Mouse (Mus musculus) liver, embryonic 12.5 days (tissue): ENCODE data around the gene Atp6v1g2. TPM values are rescaled to one million over a fixed set of nuclear protein-coding genes. Genes with fewer than 3 reads are reported as not detected.
A peak's percentile ranks its signal among the peaks of the same experiment; 100 is the strongest.

Experiments used
- ATAC-seq: fragments of 200-750 bp; cut with Nextera tagmentation; 2 replicates; pipeline ENCODE4 v1.8.0; 2017; ENCODE audit warnings: moderate number of reproducible peaks, mild to moderate bottlenecking, moderate library complexity
- H3K27ac ChIP-seq: fragments of 300-500 bp; sonication (generic); 2 replicates; pipeline ENCODE4 v1.5.1; 2016; ENCODE audit warnings: mild to moderate bottlenecking
- H3K27me3 ChIP-seq: fragments of 300-500 bp; sonication (generic); replicated peaks from 2 replicates; pipeline ENCODE4 v1.6.1; 2016; ENCODE audit warnings: mild to moderate bottlenecking, moderate library complexity
- H3K36me3 ChIP-seq: fragments of 300-500 bp; sonication (generic); 2 replicates; pipeline ENCODE4 v1.6.1; 2016; ENCODE audit warnings: mild to moderate bottlenecking, moderate library complexity
- H3K4me1 ChIP-seq: fragments of 300-500 bp; sonication (generic); 2 replicates; pipeline ENCODE4 v1.6.1; 2016
- H3K4me2 ChIP-seq: fragments of 300-500 bp; sonication (generic); 2 replicates; pipeline ENCODE4 v1.6.1; 2016; ENCODE audit warnings: mild to moderate bottlenecking, moderate library complexity
- H3K4me3 ChIP-seq: fragments of 300-500 bp; sonication (generic); 2 replicates; pipeline ENCODE4 v1.5.1; 2016; ENCODE audit warnings: mild to moderate bottlenecking, moderate library complexity
- H3K9ac ChIP-seq: fragments of 300-500 bp; sonication (generic); 2 replicates; pipeline ENCODE4 v1.6.1; 2016; ENCODE audit warnings: mild to moderate bottlenecking, moderate library complexity
- H3K9me3 ChIP-seq: fragments of 300-500 bp; sonication (generic); replicated peaks from 2 replicates; pipeline ENCODE4 v1.6.1; 2016; ENCODE audit warnings: mild to moderate bottlenecking, moderate library complexity
- WGBS: fragments of 180-500 bp; shearing (Covaris S2); methylation state at CpG from one replicate; pipeline ENCODE4 v1.1.7; 2016; ENCODE audit not compliant: insufficient replicate concordance; 5-methylcytosine and 5-hydroxymethylcytosine counted together
- polyA plus RNA-seq: library from polyadenylated mRNA; unstranded; fragments of >200 nt; fragmentation: Nextera tagmentation; extraction: Ambion mirVana; gene quantifications from 2 replicates; pipeline ENCODE4 v1.2.1, GENCODE M21; 2016

The Atp6v1g2 gene
- polyA plus RNA-seq, 1 experiment from 2014 or later: 1.3 TPM

DNA sequence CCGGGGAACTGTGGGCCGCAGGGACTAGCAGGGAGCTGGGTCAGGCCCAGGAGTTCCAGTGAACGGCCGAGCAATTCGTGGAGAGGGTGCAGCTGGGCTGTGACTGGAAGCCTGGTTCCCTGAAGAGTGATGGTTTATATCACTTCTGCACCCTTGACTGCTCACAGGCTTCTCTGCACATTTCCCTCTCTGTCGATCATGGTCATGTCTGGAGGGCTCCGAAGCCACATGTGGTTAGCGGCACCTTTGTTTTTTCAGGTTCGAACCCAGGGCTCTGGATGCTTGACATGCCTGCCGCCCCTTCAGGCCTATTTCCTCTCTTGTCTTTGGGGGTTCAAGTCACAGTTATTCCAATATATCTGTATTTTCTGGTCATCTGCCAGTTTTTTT is 28.1 kb upstream of the Atp6v1g2 start:
- WGBS: 49% methylated on average over 10 of the region's 10 CpGs
- 0 out of 2 replicates have a peak, but pooled peaks cover 9% of the 10 kb centered on the region for H3K4me1 ChIP-seq
- H3K27me3 ChIP-seq: peaks cover 56% of the 10 kb centered on the region
- no peak overlapping the region for H3K27ac ChIP-seq
- no peak overlapping the region for H3K4me3 ChIP-seq
- H3K9ac ChIP-seq: no peak overlapping the region
- no peak overlapping the region for H3K4me2 ChIP-seq
- ATAC-seq: no peak
- H3K36me3 ChIP-seq: no peaks in the 10 kb centered on the region
- H3K9me3 ChIP-seq: no peaks in the 10 kb centered on the region

GRCm38 (mm10) chr17:35209785-35210535 is 23.5 kb upstream of the Atp6v1g2 start:
- H3K9ac ChIP-seq: no peak overlapping the region
- H3K27ac ChIP-seq: no peak overlapping the region
- H3K36me3 ChIP-seq: no peaks in the 10 kb centered on the region
- ATAC-seq: no peak
- no peak overlapping the region for H3K4me2 ChIP-seq
- H3K9me3 ChIP-seq: no peaks in the 10 kb centered on the region
- H3K27me3 ChIP-seq: peaks cover 23% of the 10 kb centered on the region
- 45% methylated on average over 12 of the region's 12 CpGs for WGBS
- no peak overlapping the region for H3K4me3 ChIP-seq
- H3K4me1 ChIP-seq: 0 out of 2 replicates have a peak, but pooled peaks cover 6% of the 10 kb centered on the region

- 0 out of 2 replicates have a peak, but pooled peaks cover 7% of the 10 kb centered on the region for H3K4me1 ChIP-seq
- no peak overlapping the region for H3K4me3 ChIP-seq
- peaks cover 19% of the 10 kb centered on the region; the same call in 1 of the 2 replicates for H3K27me3 ChIP-seq
- 58% methylated on average over 3 of the region's 3 CpGs for WGBS
- ATAC-seq: no peak
- H3K36me3 ChIP-seq: no peaks in the 10 kb centered on the region
- no peak overlapping the region for H3K27ac ChIP-seq
- H3K4me2 ChIP-seq: no peak overlapping the region
- H3K9me3 ChIP-seq: no peaks in the 10 kb centered on the region
- H3K9ac ChIP-seq: no peak overlapping the region
Measured at GRCm38 (mm10) chr17:35210593-35210992, 22.9 kb upstream of the Atp6v1g2 start.

DNA sequence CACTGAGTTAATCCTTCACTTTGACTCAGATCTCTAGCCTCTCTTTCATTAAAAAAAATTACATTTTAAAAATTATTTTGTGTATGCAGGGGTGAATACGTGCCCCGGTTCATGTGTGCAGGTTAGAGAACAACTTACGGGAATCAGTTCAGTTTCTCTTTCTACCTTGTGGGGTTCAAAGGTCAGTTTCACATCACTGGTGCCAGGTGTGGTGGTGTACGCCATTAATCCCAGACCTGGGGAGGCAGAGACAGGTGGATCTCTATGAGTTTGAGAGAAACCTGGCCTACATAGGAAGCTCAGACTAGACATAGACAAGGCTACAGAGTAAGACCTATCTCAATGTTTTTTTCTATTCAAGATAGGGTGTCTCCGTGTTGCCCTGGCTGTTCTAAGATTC is 20.4 kb upstream of the Atp6v1g2 start:
- no peak for ATAC-seq
- Histone ChIP-seq H3K4me2 (no peak overlapping the region), H3K9me3 (no peaks in the 10 kb centered on the region), H3K27me3 (peaks cover 19% of the 10 kb centered on the region; the same call in 1 of the 2 replicates), H3K27ac (no peak overlapping the region), H3K9ac (no peak overlapping the region), H3K4me3 (no peak overlapping the region), H3K4me1 (0 out of 2 replicates have a peak, but pooled peaks cover 7% of the 10 kb centered on the region), H3K36me3 (no peaks in the 10 kb centered on the region)
- WGBS: 73% methylated on average over 5 of the region's 5 CpGs

DNA sequence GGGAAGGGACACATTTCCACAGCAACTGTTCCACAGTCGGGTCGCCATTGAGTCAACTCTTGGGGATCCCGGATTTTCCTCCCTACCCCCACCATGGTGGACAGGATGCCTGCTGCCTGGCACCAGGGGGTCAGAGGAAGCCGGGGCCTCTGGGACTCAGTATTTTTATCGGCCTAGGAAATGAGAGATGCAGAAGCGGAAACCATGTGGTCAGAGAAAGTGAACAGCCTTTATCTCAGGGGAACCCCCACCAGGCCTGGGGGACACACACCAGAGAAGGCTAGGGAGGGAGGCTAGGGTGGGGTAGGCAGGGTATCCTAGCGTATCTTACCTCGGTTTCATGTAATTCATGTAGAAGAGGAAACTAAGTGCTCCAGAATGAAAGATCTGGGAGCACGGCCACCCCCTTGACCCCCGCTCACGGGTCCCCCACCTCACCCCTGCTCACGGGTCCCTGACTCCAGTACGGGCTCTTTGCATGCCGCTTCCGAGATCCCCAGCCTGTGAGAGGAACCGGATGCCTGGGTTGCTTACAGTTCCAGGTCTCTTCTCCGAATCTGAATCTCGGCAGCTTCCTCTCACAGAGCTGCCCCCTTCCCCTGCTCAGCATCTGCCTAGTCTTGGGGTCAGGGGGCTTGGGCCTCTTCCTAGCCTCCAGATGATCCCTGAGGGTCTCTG is 14.8 kb upstream of the Atp6v1g2 start:
- Histone ChIP-seq H3K27me3 (0 out of 2 replicates have a peak, but pooled peaks cover 12% of the 10 kb centered on the region), H3K36me3 (peaks cover 32% of the 10 kb centered on the region), H3K9ac (no peak overlapping the region), H3K27ac (peak overlapping the region; percentile 62; the same call in 1 of the 2 replicates), H3K9me3 (no peaks in the 10 kb centered on the region), H3K4me3 (no peak overlapping the region), H3K4me1 (peaks cover 43% of the 10 kb centered on the region), H3K4me2 (peak overlapping the region; percentile 26)
- 15% methylated on average over 18 of the region's 18 CpGs for WGBS
- ATAC-seq: peak; percentile 32

GRCm38 (mm10) chr17:35219601-35220041 is 13.8 kb upstream of the Atp6v1g2 start:
- Histone ChIP-seq H3K9ac (no peak overlapping the region), H3K27me3 (0 out of 2 replicates have a peak, but pooled peaks cover 5% of the 10 kb centered on the region), H3K4me2 (no peak overlapping the region), H3K36me3 (peaks cover 35% of the 10 kb centered on the region), H3K9me3 (no peaks in the 10 kb centered on the region), H3K4me3 (no peak overlapping the region), H3K4me1 (peaks cover 40% of the 10 kb centered on the region), H3K27ac (peak overlapping the region; percentile 4; the same call in 1 of the 2 replicates)
- WGBS: 16% methylated on average over 6 of the region's 6 CpGs
- no peak for ATAC-seq

DNA sequence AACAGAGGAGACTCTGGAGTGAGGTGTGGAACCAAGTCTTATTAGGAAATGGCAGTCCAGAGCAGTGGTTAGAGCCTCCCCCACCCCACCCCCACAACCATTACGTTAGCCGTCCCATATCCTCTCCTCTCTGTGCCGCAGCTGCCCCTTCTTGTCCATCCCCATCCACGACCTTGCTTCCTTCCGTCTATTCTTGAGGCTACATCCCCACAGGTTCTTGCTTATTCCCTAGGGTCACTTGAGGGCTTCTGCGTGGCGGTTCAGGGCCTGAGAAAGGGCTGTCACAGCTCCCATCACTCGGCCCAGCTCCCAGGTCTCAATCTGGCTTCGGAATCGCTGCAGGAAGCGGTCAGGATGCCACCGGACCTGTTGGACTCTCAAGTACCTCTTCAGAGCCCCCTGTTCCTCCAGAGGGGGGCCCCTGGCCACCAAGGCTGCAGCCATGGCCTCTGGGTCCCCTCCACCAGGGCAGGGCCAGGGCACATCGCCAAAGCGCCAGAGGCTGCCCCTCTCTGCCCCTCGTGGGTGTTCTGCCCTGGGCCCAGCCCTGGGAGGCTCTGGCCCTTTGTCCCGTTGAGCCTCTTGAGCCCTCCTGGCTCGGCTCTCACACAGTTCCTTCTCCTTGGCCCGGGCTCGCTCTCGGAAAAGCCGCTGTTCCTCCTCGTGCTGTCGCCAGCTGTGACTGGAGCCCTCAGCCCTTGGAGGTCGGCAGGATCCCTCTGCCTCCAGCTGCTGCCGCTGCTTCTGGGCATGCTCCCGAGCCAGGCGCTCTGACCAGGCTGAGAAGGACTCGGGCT is 13.1 kb upstream of the Atp6v1g2 start, which contains the start of gene Gm16181:
Gene Gm16181 (plus strand): TSS at position 679 of the 797 bp plus-strand sequence.
- WGBS: 57% methylated on average over 28 of the region's 28 CpGs
- Histone ChIP-seq H3K4me3 (no peak within 1 kb of the TSS), H3K4me2 (no peak within 1 kb of the TSS)

GRCm38 (mm10) chr17:35222299-35222698 is 11.2 kb upstream of the Atp6v1g2 start:
- H3K27ac ChIP-seq: peak overlapping the region; percentile 17; the same call in 1 of the 2 replicates
- H3K9me3 ChIP-seq: no peaks in the 10 kb centered on the region
- H3K4me1 ChIP-seq: peaks cover 49% of the 10 kb centered on the region
- WGBS: 52% methylated on average over 6 of the region's 6 CpGs
- H3K27me3 ChIP-seq: no peaks in the 10 kb centered on the region
- peaks cover 47% of the 10 kb centered on the region for H3K36me3 ChIP-seq
- ATAC-seq: no peak
- no peak overlapping the region for H3K9ac ChIP-seq
- H3K4me2 ChIP-seq: no peak overlapping the region
- H3K4me3 ChIP-seq: no peak overlapping the region

More for the DNA sequence above, 13.1 kb upstream of the Atp6v1g2 start, which contains the start of gene Gm16181:
- Histone ChIP-seq H3K36me3 (peaks cover 43% of the 10 kb centered on the region), H3K27me3 (no peaks in the 10 kb centered on the region), H3K9ac (no peak within 1 kb of the TSS), H3K9me3 (no peaks in the 10 kb centered on the region), H3K27ac (peak within 1 kb of the TSS; percentile 48), H3K4me1 (peaks cover 36% of the 10 kb centered on the region)
- no peak; the same call in 1 of the 2 replicates for ATAC-seq

GRCm38 (mm10) chr17:35224641-35225040 is 8.8 kb upstream of the Atp6v1g2 start:
- 86% methylated on average over 4 of the region's 4 CpGs for WGBS
- no peak overlapping the region for H3K4me2 ChIP-seq
- no peak for ATAC-seq
- peaks cover 35% of the 10 kb centered on the region for H3K4me1 ChIP-seq
- no peak overlapping the region for H3K27ac ChIP-seq
- no peak overlapping the region for H3K9ac ChIP-seq
- no peaks in the 10 kb centered on the region for H3K9me3 ChIP-seq
- no peaks in the 10 kb centered on the region for H3K27me3 ChIP-seq
- H3K4me3 ChIP-seq: no peak overlapping the region
- peaks cover 69% of the 10 kb centered on the region for H3K36me3 ChIP-seq

GRCm38 (mm10) chr17:35225456-35225855 is 8.0 kb upstream of the Atp6v1g2 start:
- Histone ChIP-seq H3K36me3 (peaks cover 69% of the 10 kb centered on the region), H3K4me1 (peaks cover 27% of the 10 kb centered on the region), H3K9me3 (no peaks in the 10 kb centered on the region), H3K27ac (no peak overlapping the region), H3K4me2 (no peak overlapping the region), H3K4me3 (no peak overlapping the region), H3K9ac (no peak overlapping the region), H3K27me3 (no peaks in the 10 kb centered on the region)
- WGBS: 90% methylated on average over 5 of the region's 5 CpGs
- no peak for ATAC-seq

DNA sequence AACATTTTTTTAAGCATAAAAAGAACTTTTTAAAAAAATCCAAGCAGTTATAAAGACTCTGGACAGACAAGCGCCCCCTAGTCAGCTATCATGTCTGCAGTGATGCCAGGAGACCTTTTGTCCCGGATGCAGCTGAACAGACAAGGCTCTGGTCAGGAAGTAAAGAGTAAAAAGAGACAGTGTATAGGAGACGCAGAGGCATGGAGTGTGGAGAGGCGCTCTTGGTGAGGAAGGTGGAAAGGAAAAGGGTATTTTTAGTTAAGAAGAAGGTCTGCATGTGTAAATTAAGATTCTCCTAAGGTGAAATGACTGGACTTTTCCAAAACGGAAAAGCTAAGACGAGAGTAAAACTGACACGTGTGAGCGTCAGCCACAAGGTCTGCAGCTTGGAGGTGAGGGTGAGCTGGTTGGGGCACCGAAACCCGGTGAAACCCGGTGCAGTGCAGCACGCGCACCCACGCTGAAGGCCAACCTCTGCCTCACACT is 6.9 kb upstream of the Atp6v1g2 start:
- WGBS: 67% methylated on average over 14 of the region's 14 CpGs

More for the DNA sequence above, 6.9 kb upstream of the Atp6v1g2 start:
- no peak overlapping the region for H3K9ac ChIP-seq
- no peaks in the 10 kb centered on the region for H3K27me3 ChIP-seq
- no peak overlapping the region for H3K4me3 ChIP-seq
- peaks cover 34% of the 10 kb centered on the region for H3K4me1 ChIP-seq
- H3K27ac ChIP-seq: no peak overlapping the region
- peaks cover 71% of the 10 kb centered on the region for H3K36me3 ChIP-seq
- no peaks in the 10 kb centered on the region for H3K9me3 ChIP-seq
- no peak overlapping the region for H3K4me2 ChIP-seq
- no peak for ATAC-seq
